Mouse (Mus musculus): ENCODE results near the gene Phb2.

GRCm38 (mm10) chr6:124704417-124704816 lies 7.7 kb upstream of the Phb2 start:
- TF ChIP-seq POLR2A (IDR thresholded peaks at IDR 0.05; ENCODE audit: extremely low read depth, insufficient read depth, low read length) (no peak), CTCF (IDR thresholded peaks at IDR 0.05; ENCODE audit: low read depth, low read length) (no peak)

Measured in liver, adult 2 months (tissue).